Mouse (Mus musculus) kidney, embryonic 14.5 days (tissue): ENCODE data around the gene Cdh13. TPM values are rescaled to one million over a fixed set of nuclear protein-coding genes. Genes with fewer than 3 reads are reported as not detected.

ENCODE experiments used
- ATAC-seq: fragments of 200-750 bp; cut with Nextera tagmentation; 2 replicates; pipeline ENCODE4 v1.8.0; 2017; ENCODE audit warnings: moderate number of reproducible peaks, mild to moderate bottlenecking, moderate TSS enrichment, moderate library complexity; ENCODE audit not compliant: low FRiP score, low TSS enrichment
- H3K27ac ChIP-seq: fragments of 300-500 bp; sonication (generic); 2 replicates; pipeline ENCODE4 v1.5.1; 2014; ENCODE audit warnings: low read depth, mild to moderate bottlenecking, low read length, moderate library complexity, mixed read lengths
- H3K27me3 ChIP-seq: fragments of 300-500 bp; sonication (generic); 2 replicates; pipeline ENCODE4 v1.6.1; 2014; ENCODE audit warnings: mild to moderate bottlenecking, low read length; ENCODE audit not compliant: control insufficient read depth, insufficient read depth
- H3K36me3 ChIP-seq: fragments of 300-500 bp; sonication (generic); 2 replicates; pipeline ENCODE4 v1.6.1; 2014; ENCODE audit warnings: low read length, mixed read lengths; ENCODE audit not compliant: control insufficient read depth, insufficient read depth
- H3K4me1 ChIP-seq: fragments of 300-500 bp; sonication (generic); 2 replicates; pipeline ENCODE4 v1.6.1; 2014; ENCODE audit warnings: low read length, mixed read lengths; ENCODE audit not compliant: control insufficient read depth, insufficient read depth
- H3K4me2 ChIP-seq: fragments of 300-500 bp; sonication (generic); replicated peaks from 2 replicates; pipeline ENCODE4 v1.6.1; 2014; ENCODE audit warnings: low read depth, mild to moderate bottlenecking, low read length
- H3K4me3 ChIP-seq: fragments of 300-500 bp; sonication (generic); 2 replicates; pipeline ENCODE4 v1.5.1; 2014; ENCODE audit warnings: mild to moderate bottlenecking, low read length
- H3K9ac ChIP-seq: fragments of 300-500 bp; sonication (generic); 2 replicates; pipeline ENCODE4 v1.6.1; 2014; ENCODE audit warnings: low read depth, mild to moderate bottlenecking, low read length, moderate library complexity
- H3K9me3 ChIP-seq: fragments of 300-500 bp; sonication (generic); 2 replicates; pipeline ENCODE4 v1.6.1; 2016; ENCODE audit warnings: low read length; ENCODE audit not compliant: control insufficient read depth
- WGBS: fragments of 180-500 bp; shearing (Covaris S2); extraction: QIAGEN DNeasy Blood & Tissue Kit; methylation state at CpG from one replicate; pipeline ENCODE4 v1.1.7; 2014; 5-methylcytosine and 5-hydroxymethylcytosine counted together
- polyA plus RNA-seq: library from polyadenylated mRNA; unstranded; fragments of >200 nt; fragmentation: Nextera tagmentation; extraction: Ambion mirVana; gene quantifications from 2 replicates; pipeline ENCODE4 v1.2.1, GENCODE M21; 2014

Gene Cdh13
- polyA plus RNA-seq, 1 experiment from 2014 or later = 3.1 TPM

GRCm38 (mm10) chr8:118628702-118629101, 345.2 kb downstream of the Cdh13 start:
- H3K9ac ChIP-seq = no peak overlapping the region
- WGBS = 88% methylated on average over 8 of the region's 8 CpGs
- no peak for ATAC-seq
- H3K4me1 ChIP-seq = no peaks in the 10 kb centered on the region
- H3K36me3 ChIP-seq = no peaks in the 10 kb centered on the region
- H3K27me3 ChIP-seq = no peaks in the 10 kb centered on the region
- no peak overlapping the region for H3K4me2 ChIP-seq
- H3K4me3 ChIP-seq = no peak overlapping the region
- no peaks in the 10 kb centered on the region for H3K9me3 ChIP-seq
- H3K27ac ChIP-seq = no peak overlapping the region

DNA sequence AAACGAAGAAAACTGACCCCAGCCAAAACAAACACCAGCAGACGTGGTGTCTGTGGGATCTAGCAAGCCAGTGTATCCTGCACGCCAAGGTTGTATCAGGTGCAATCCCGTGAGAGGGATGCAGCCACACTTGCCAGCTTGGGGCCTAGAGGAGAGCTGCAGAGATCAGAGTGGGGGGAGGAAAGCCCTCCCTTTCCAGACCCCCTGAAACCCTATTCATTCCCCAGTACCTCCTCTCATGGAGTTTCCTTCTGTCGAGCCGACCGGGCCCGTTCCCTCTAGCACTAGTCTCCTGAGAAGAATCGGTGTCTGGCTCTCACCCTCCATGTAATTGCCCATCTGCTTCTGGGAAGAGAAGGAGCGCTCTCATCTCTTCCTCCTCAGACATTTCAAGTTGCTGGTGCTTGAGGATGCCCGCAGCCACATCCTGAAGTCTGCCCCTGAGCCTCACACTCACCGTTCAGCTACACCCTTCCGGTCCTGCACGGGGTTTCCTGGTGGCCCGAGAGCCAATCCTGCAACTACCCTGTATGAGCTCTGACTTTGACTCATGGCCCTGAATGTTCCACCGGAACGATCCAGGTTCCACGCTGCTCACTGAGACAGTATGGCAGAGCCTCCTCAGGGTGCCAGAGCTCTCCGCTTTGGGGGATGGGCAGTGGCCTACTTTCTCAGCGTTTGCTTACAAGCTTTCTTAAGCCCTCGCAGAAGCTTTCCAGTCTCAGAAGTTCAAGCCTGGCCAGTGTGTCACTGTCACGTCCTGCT, 351.9 kb downstream of the Cdh13 start:
- Histone ChIP-seq H3K4me1 (no peaks in the 10 kb centered on the region), H3K27ac (no peak overlapping the region), H3K9ac (no peak overlapping the region), H3K27me3 (no peaks in the 10 kb centered on the region), H3K4me3 (no peak overlapping the region), H3K36me3 (no peaks in the 10 kb centered on the region), H3K4me2 (no peak overlapping the region), H3K9me3 (no peaks in the 10 kb centered on the region)
- ATAC-seq = no peak
- WGBS = 59% methylated on average over 22 of the region's 22 CpGs

DNA sequence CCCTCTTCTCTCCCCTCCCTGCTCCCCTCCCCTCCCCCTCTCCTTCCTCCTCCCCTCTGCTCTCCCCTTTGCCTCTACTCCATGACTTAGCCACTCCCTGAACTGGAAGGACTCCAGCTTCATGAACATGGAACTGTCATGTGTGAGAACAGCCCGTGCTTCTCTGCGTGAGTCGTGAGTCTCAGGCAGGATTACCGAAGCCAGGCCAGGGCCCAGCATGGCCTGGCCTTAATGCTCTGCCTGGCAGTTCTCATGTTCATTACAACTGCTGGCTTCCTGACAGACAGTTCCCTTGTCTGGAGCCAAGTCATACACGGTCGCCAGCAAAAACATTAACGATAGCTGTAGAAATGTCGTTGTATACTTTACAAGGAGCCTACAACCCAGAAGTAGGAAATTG, 356.1 kb downstream of the Cdh13 start:
- 85% methylated on average over 8 of the region's 8 CpGs for WGBS
- Histone ChIP-seq H3K4me3 (no peak overlapping the region), H3K27me3 (no peaks in the 10 kb centered on the region), H3K9me3 (no peaks in the 10 kb centered on the region), H3K4me1 (no peaks in the 10 kb centered on the region), H3K9ac (no peak overlapping the region), H3K4me2 (no peak overlapping the region), H3K36me3 (no peaks in the 10 kb centered on the region), H3K27ac (no peak overlapping the region)
- no peak for ATAC-seq

DNA sequence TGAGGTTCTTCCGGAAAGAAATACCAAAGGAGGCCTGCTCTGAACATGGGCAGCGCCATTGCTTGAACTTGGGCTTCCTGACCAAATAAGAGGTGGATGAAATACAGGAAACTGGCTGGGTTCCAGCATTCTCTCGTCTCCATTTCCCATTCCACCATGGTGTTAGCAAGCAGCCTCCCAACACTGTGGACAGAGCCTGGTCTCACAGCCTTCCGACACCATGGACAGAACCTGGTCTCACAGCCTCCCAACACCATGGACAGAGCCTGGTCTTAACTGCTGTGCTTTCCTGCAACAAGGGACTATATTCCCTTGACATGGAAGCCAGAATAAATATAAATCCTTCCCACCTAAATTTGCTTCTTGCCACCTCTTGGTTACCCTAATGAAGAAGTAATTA, 358.3 kb downstream of the Cdh13 start:
- 81% methylated on average over 4 of the region's 4 CpGs for WGBS
- Histone ChIP-seq H3K4me1 (no peaks in the 10 kb centered on the region), H3K36me3 (no peaks in the 10 kb centered on the region), H3K4me3 (no peak overlapping the region), H3K9me3 (no peaks in the 10 kb centered on the region), H3K27me3 (no peaks in the 10 kb centered on the region), H3K9ac (no peak overlapping the region), H3K27ac (no peak overlapping the region), H3K4me2 (no peak overlapping the region)
- no peak for ATAC-seq

DNA sequence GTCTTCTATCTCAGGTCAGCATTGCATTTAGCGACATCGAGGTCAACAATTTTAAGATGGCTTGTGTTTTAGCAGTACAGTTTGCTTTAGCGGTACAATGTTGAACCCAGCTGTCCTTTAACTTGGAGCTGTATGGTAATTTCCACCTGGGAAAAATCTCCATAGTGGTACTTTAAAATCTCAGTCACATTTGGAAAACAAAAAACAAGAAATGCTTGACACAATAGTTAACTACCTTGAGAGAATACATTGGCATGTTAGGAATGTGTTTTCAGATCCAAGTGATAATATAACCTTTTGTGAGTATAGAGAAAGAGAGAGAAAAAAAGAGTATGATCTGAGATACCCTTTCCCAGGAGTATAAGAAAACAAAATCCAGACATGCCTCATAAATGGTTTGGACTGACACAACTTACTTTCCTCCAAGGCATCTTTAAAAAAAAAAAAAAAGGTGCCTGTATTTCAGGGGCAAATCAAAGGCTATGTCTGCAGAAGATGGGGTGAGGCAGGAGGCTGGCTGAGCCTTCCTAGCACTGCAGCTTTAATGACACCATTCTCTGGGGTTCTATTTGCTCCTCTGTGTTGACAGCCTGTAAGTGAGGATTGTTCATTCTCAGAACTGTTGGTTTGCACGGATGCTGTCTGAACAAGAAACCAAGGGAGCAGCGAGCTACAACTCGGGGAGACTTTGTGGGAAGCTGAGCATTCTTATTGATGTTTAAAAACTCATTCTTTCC, 365.4 kb downstream of the Cdh13 start:
- Histone ChIP-seq H3K4me3 (no peak overlapping the region), H3K27me3 (no peaks in the 10 kb centered on the region), H3K9me3 (no peaks in the 10 kb centered on the region), H3K4me2 (no peak overlapping the region), H3K27ac (no peak overlapping the region), H3K36me3 (no peaks in the 10 kb centered on the region), H3K4me1 (no peaks in the 10 kb centered on the region), H3K9ac (no peak overlapping the region)
- 74% methylated on average over 6 of the region's 6 CpGs for WGBS
- ATAC-seq = no peak

GRCm38 (mm10) chr8:118649981-118650380, 366.4 kb downstream of the Cdh13 start:
- H3K36me3 ChIP-seq = no peaks in the 10 kb centered on the region
- H3K9ac ChIP-seq = no peak overlapping the region
- H3K4me3 ChIP-seq = no peak overlapping the region
- H3K4me1 ChIP-seq = no peaks in the 10 kb centered on the region
- no peak overlapping the region for H3K27ac ChIP-seq
- 91% methylated on average over 4 of the region's 4 CpGs for WGBS
- no peak overlapping the region for H3K4me2 ChIP-seq
- no peaks in the 10 kb centered on the region for H3K27me3 ChIP-seq
- no peaks in the 10 kb centered on the region for H3K9me3 ChIP-seq
- no peak for ATAC-seq

DNA sequence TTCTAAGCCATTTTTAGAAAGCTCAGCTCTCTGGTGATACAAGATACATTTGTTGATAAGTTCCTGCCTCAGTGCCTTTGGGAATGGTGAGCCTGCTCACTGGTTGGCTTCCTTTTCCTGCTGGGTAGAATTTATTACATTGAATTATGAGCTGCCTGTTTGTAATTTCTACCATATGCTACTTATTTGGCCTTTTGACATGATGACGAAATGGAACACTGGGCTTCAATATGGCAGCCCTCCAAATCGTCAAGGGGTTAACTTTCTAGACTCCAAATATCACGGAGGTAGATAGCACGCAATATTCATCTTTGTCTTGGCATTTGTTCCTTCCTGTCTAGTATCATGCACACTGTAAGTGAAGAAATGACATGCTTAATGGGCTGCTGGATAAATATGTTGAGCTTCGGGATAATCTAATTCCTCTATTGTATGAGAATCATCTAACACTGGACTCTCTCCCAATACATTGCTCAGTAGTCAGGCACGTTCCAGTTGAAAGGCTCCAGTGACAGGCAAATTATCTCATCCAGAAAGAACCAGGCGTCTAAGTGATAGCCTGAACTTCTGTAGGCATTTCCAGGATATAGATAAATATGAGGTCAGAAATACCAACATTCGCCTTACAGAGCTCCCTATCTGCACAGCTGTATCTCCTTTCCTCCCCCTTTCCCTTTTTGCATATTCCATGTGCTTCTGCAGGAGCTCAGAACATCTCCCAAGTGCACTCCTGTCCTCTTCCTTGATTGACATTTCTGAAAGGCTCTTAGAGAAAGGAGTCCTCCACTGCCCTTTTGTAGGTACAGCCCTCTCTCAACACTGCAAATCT, 378.7 kb downstream of the Cdh13 start:
- ATAC-seq = no peak
- H3K36me3 ChIP-seq = no peaks in the 10 kb centered on the region
- WGBS = 68% methylated on average over 8 of the region's 8 CpGs
- H3K4me1 ChIP-seq = no peaks in the 10 kb centered on the region
- H3K27me3 ChIP-seq = no peaks in the 10 kb centered on the region
- H3K27ac ChIP-seq = no peak overlapping the region
- H3K9ac ChIP-seq = no peak overlapping the region
- no peak overlapping the region for H3K4me2 ChIP-seq
- no peaks in the 10 kb centered on the region for H3K9me3 ChIP-seq
- H3K4me3 ChIP-seq = no peak overlapping the region

- Histone ChIP-seq H3K27me3 (no peaks in the 10 kb centered on the region), H3K4me3 (no peak overlapping the region), H3K4me2 (no peak overlapping the region), H3K27ac (no peak overlapping the region), H3K9me3 (no peaks in the 10 kb centered on the region), H3K36me3 (no peaks in the 10 kb centered on the region), H3K4me1 (no peaks in the 10 kb centered on the region), H3K9ac (no peak overlapping the region)
- ATAC-seq = no peak
- WGBS = 62% methylated on average over 5 of the region's 5 CpGs
Measured at GRCm38 (mm10) chr8:118665081-118665480, 381.5 kb downstream of the Cdh13 start.

DNA sequence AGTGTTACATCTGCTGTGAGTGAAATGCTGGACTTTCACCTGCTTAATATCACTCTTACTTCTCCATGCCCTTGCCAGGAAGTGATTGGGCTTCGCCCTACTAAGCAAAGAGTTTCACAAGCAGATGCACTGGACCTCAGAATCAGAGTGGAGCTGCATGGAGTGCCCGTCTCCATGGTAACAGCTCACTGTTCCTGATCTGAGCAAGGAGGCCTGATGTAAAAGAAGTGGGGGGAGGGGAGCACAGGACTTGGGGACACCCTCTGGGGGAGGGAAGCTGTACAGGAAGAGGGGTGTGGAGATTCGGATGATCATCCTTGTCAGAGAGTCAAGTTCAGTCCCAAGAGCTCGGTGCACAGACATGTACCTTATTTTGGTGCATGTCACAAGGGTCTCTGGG, 384.2 kb downstream of the Cdh13 start:
- no peak overlapping the region for H3K27ac ChIP-seq
- H3K4me2 ChIP-seq = no peak overlapping the region
- WGBS = 85% methylated on average over 4 of the region's 4 CpGs
- no peak for ATAC-seq
- H3K27me3 ChIP-seq = no peaks in the 10 kb centered on the region
- no peaks in the 10 kb centered on the region for H3K4me1 ChIP-seq
- no peaks in the 10 kb centered on the region for H3K9me3 ChIP-seq
- no peak overlapping the region for H3K9ac ChIP-seq
- no peak overlapping the region for H3K4me3 ChIP-seq
- no peaks in the 10 kb centered on the region for H3K36me3 ChIP-seq
